Mouse (Mus musculus) megakaryocyte, embryonic 14.5 days (primary cell): ENCODE data around the gene Ilk. TPM values are rescaled to one million over a fixed set of nuclear protein-coding genes. Genes with fewer than 3 reads are reported as not detected.

ENCODE experiments used
- H3K27me3 ChIP-seq: replicated peaks from 2 replicates; pipeline ENCODE3; 2012; ENCODE audit warnings: inconsistent platforms
- H3K36me3 ChIP-seq: replicated peaks from 2 replicates; pipeline ENCODE3; 2012; ENCODE audit warnings: low read length, inconsistent platforms, mixed read lengths
- H3K4me1 ChIP-seq: 2 replicates; pipeline ENCODE4 v1.6.1; 2012; ENCODE audit warnings: inconsistent platforms
- H3K4me3 ChIP-seq: replicated peaks from 2 replicates; pipeline ENCODE3; 2012; ENCODE audit warnings: moderate library complexity, mild to moderate bottlenecking, inconsistent platforms
- H3K9me3 ChIP-seq: 2 replicates; pipeline ENCODE4 v1.6.1; 2012; ENCODE audit warnings: inconsistent platforms
- FLI1 ChIP-seq: IDR thresholded peaks from 2 replicates; pipeline ENCODE4 v1.6.1; 2012; ENCODE audit warnings: low read length, inconsistent platforms, mixed read lengths
- GATA1 ChIP-seq: IDR thresholded peaks from 3 replicates; pipeline ENCODE4 v1.6.1; 2012; ENCODE audit warnings: mixed read lengths, low read length, inconsistent platforms, borderline replicate concordance
- polyA plus RNA-seq: library from polyadenylated mRNA; stranded (reverse); fragments of >175 nt; gene quantifications from 2 replicates; pipeline ENCODE4 v1.2.3, GENCODE M21; 2012; ENCODE audit warnings: low replicate concordance; ENCODE audit not compliant: insufficient read depth

The Ilk gene
- 241 and 315 TPM in 2 replicates for polyA plus RNA-seq

DNA sequence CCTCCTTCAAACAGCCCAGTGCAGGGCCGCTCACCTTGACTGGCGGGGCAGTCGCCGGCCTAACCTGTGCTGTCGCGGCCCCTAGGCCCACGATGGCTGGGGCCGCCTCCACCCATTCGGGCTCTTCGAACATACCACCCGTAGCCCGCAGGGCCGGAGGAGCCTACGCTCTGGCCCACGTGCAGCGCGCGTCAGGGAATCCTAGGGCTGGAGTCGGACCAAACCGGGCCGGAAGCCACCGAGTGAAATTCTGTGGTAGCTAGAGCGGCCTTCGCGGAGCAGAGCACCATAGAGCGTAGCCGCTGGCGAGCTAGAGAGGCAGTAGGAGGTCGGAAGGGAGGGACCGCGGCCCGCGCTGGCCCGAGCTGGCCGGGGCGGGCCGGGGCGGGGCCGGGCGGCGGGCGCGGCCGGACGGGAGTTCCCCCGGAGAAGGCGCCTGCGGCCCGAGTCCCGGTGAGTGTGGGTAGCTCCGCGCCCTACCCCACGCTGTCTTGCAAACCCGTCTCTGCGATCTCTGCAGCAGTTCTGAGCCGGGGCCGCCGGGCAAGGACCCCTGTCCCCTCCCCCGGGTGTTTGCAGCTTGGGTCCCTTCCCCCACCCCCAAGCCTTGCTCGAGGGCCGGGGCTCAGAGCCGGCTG is at the start of gene Ilk:
TSS of gene Ilk (plus strand) at position 329 of the 638 bp plus-strand sequence.
- Histone ChIP-seq H3K27me3 (no peaks in the 10 kb centered on the region), H3K4me3 (peak within 1 kb of the TSS; percentile 91), H3K36me3 (peaks cover 70% of the 10 kb centered on the region), H3K4me1 (peaks cover 66% of the 10 kb centered on the region), H3K9me3 (no peaks in the 10 kb centered on the region)
- TF ChIP-seq GATA1 (no peak), FLI1 (no peak)

DNA sequence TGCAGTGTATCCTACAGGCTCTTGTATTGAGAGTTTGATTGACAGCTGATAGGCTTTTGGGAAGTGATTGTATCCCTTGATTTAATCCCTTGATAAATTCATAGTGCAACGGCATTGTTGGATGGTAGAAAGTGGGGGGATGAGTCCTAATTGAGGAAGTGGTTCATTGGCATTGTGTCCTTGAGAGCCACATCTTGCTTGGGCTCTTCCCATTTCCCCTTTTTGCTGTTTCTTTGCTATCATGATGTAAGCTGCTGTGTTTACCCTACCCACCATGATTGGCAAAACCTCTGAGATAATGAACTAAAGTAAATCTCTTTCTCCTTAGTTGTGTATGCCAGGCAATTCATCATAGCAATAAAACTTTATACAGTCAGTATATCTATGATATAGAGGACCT is 45.5 kb upstream of the Ilk start:
- Histone ChIP-seq H3K36me3 (no peaks in the 10 kb centered on the region), H3K4me1 (no peaks in the 10 kb centered on the region), H3K4me3 (no peak overlapping the region), H3K9me3 (no peaks in the 10 kb centered on the region), H3K27me3 (peaks cover 29% of the 10 kb centered on the region)
- TF ChIP-seq GATA1 (no peak), FLI1 (no peak)

DNA sequence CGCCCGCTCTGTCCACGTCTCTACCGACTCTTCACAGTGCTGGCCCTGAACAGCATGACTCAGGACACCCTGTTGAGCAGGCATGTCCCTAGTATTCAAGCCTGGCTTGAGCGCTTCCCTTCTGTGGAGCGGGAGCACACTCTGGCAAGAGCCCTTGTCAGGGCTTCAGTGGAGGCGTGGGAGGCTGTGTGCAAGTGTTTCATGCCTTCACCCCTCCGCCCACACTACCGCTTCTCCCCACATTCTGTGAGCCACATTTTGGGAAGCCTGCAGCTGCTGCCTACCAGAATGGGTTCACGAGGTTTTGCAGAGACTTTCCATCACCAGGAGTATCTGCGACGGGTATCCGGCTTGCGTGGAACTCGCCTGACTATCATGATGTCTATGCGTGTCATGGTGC is 33.2 kb upstream of the Ilk start:
- Histone ChIP-seq H3K36me3 (no peaks in the 10 kb centered on the region), H3K27me3 (peaks cover 22% of the 10 kb centered on the region), H3K4me1 (peaks cover 3% of the 10 kb centered on the region; the same call in 1 of the 2 replicates), H3K4me3 (no peak overlapping the region), H3K9me3 (no peaks in the 10 kb centered on the region)
- TF ChIP-seq FLI1 (no peak), GATA1 (no peak)

DNA sequence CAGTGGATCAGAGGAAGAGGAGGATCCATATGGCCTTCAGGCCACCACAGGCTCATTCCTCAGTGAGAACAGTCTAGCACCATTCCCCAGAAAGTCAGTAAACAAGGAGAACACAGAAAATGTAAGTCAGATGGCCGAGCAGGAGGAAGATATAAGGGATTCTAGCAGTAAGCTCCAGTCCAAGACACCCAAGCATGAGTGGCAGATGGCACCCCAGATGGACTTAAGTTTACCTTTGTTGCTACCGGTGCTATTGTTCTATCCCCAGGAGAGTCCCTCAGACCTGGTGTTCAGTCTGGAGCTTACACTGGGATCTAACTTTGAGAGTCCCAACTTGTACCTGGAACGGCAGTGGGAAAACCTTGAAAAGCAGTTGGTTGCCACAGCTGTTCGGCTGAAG is 32.6 kb upstream of the Ilk start:
- H3K4me3 ChIP-seq: no peak overlapping the region
- peaks cover 3% of the 10 kb centered on the region; the same call in 1 of the 2 replicates for H3K4me1 ChIP-seq
- no peak for TF ChIP-seq FLI1
- TF ChIP-seq GATA1: no peak
- H3K9me3 ChIP-seq: no peaks in the 10 kb centered on the region
- H3K36me3 ChIP-seq: no peaks in the 10 kb centered on the region
- H3K27me3 ChIP-seq: peaks cover 28% of the 10 kb centered on the region

DNA sequence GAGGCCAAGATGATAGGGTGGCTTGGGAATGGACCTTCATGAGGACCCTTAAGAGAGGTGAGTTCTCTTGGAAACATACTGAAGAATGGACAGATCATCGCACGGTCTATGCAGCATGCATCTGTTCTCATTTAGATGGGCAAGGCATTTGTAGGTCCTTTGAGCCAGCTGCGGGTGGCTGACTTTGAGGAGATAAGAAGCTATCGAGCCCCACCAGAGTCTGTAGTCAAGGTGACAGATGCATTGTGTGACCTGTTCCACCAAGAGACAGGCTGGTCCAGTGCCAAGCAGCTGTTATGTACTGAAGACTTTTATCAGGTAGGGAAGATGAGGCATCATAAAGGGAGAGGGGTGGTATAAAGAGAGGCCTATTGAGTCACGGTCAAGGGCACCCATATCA is 27.7 kb upstream of the Ilk start:
- TF ChIP-seq GATA1: no peak
- TF ChIP-seq FLI1: no peak
- peaks cover 27% of the 10 kb centered on the region for H3K27me3 ChIP-seq
- no peaks in the 10 kb centered on the region for H3K36me3 ChIP-seq
- H3K9me3 ChIP-seq: peaks cover 8% of the 10 kb centered on the region; the same call in 1 of the 2 replicates
- H3K4me3 ChIP-seq: no peak overlapping the region
- H3K4me1 ChIP-seq: no peaks in the 10 kb centered on the region; the same call in 1 of the 2 replicates

DNA sequence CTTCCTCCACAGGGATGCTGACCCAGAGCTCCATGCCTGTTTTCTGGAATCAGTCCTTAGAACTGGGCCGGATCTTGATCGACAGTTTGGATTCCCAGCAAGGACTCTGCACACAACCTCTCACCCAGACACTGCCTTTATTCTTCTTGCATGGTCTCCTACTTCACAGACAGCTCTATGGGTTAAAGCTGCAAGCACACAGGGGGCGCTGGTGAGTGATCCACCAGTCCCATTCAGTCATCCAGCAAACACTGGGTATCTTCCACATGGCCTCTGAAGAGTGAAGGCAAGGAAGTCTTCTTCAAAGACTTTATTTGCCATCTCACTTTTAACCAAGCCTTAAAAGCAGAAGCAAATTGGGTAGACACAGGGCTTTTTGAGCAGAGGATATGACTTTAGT is 21.0 kb upstream of the Ilk start:
- Histone ChIP-seq H3K4me1 (peaks cover 6% of the 10 kb centered on the region), H3K4me3 (no peak overlapping the region), H3K9me3 (peaks cover 12% of the 10 kb centered on the region; the same call in 1 of the 2 replicates), H3K27me3 (peaks cover 6% of the 10 kb centered on the region), H3K36me3 (peaks cover 9% of the 10 kb centered on the region)
- no peak for TF ChIP-seq FLI1
- TF ChIP-seq GATA1: no peak

DNA sequence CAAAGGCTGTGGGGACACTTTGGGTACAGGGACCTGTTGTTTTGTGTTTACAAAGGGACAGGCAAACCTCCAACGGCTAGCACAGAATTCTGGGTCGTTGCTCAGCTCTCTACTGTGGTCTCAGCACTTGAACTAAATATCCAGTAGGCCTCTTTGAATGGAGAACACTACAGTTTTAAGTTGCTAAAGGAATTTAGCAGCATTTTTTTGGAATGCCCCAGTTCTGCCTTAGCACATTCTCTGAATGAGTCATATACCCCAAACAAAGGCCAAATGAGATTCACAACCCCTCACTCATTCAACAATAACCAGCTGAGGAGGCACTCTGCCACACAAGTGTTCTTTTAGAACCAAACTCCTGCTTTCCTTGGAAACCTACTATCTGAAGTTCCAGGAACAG is 14.5 kb upstream of the Ilk start:
- no peak for TF ChIP-seq GATA1
- TF ChIP-seq FLI1: no peak
- Histone ChIP-seq H3K36me3 (peaks cover 29% of the 10 kb centered on the region), H3K4me1 (peaks cover 56% of the 10 kb centered on the region), H3K27me3 (no peaks in the 10 kb centered on the region), H3K9me3 (no peaks in the 10 kb centered on the region), H3K4me3 (no peak overlapping the region)

DNA sequence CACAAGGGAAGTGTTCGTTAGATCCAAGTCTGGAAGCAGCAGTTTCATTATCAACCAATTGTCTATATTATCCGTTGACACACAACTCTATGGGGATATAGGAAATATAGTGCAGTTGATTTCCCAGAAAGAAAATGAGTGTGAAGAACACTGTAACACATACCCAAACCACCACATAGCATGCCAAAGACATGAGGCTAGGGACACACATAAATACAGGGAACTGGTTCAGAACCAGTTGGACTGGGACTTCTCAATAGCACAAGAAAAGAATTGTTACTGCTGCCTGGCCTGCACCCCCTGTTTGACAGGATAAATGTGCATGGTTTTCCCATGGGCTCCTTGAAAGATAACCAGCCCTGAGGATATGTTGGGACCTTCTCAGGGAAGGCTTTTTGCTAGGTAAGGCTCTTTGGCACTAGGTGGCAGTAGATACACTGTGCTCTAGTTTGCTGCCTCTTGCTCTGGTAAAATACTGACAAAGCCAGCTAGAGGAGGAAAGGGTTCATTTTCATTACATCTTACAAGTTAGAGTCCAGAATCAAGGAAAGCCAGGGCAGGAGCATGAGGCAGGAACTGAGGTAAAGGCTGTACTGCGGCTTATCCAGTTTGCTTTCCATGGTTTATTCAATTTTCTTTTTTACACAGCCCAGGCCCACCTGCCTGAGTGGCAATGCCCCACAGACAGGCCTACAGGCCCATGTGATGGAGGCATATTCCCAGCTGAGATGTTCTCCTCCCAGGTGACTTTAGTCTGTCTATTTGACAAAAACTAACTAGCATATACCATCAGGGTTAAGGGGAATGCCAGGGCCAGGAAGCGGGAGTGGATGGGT is 10.0 kb upstream of the Ilk start:
- peaks cover 40% of the 10 kb centered on the region for H3K36me3 ChIP-seq
- peak overlapping the region; percentile 72 for H3K4me3 ChIP-seq
- TF ChIP-seq FLI1: no peak
- no peak for TF ChIP-seq GATA1
- H3K27me3 ChIP-seq: no peaks in the 10 kb centered on the region
- H3K9me3 ChIP-seq: no peaks in the 10 kb centered on the region
- H3K4me1 ChIP-seq: peaks cover 97% of the 10 kb centered on the region

DNA sequence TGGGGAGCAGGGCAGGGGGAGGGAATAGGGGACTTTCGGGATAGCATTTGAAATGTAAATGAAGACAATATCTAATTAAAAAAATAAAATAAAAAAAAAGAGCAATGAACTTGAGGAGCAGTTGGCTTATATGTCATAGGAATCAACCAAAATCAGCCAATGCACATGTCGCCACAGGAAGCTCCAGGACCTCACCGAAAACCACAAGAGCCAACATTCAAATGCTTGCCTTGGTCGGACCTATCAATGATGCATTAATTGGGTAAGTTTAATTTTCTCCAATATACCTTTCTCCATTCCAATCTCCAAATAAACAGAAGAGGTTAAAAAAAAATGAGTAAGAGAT is 9.4 kb upstream of the Ilk start:
- H3K4me3 ChIP-seq: no peak overlapping the region
- TF ChIP-seq FLI1: no peak
- TF ChIP-seq GATA1: no peak
- H3K36me3 ChIP-seq: peaks cover 40% of the 10 kb centered on the region
- H3K9me3 ChIP-seq: no peaks in the 10 kb centered on the region
- peaks cover 97% of the 10 kb centered on the region for H3K4me1 ChIP-seq
- H3K27me3 ChIP-seq: no peaks in the 10 kb centered on the region

DNA sequence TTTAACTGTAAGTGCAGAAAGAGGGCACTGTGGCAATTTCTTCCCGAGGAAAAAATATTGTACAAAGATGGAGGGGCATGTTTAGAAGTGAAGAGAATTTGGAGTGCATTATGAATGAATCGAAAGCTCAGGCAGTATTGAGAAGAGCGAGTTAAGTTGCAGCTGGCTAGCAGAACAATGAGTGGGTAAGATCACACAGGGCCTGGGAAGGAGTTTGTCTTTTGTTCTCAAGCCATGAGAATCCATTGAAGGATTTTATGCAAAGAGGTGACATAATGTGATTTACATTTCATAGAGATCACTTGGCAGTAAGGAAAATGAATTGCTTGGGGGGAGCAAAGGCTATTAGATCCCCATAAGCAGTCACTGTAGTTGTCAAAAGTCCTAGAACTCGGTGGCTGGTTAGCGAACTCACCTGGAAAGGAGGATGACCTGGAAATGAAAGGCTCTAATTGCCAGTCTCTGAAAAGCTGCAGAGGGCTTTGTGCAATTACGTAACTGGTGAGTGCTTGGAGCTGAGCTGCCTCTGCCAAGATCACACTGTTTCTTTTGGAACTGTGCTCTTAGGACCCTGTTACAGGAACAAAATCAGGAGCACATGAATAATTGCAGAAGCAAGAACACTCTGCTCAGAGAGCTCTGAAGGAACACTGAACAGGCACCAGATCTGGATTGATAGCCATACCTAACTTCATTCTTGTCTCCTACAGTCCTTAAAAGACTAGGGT is 7.5 kb upstream of the Ilk start:
- TF ChIP-seq GATA1 (no peak), FLI1 (no peak)
- no peaks in the 10 kb centered on the region for H3K27me3 ChIP-seq

More for the DNA sequence above, 7.5 kb upstream of the Ilk start:
- no peak overlapping the region for H3K4me3 ChIP-seq
- H3K36me3 ChIP-seq: peaks cover 55% of the 10 kb centered on the region
- H3K9me3 ChIP-seq: no peaks in the 10 kb centered on the region
- peaks cover 93% of the 10 kb centered on the region for H3K4me1 ChIP-seq
